Mouse (Mus musculus): Measurements from ENCODE around the gene Pigp.
A peak's percentile ranks its signal among the peaks of the same experiment; 100 is the strongest.
"Not testable (repeated sequence)": the region's sequence is repeated elsewhere in the genome, so short reads cannot be mapped to it uniquely, and the experiment has no call there.

Gene Pigp

GRCm38 (mm10) chr16:94360578-94361350 is 10.9 kb downstream of the Pigp start:
- DNase-seq (ENCODE audit: low spot score in 2 of 2), result no peak

- no peak for DNase-seq (ENCODE audit: low spot score in 2 of 2)
Observed at GRCm38 (mm10) chr16:94358091-94358490, 13.6 kb downstream of the Pigp start.

GRCm38 (mm10) chr16:94356776-94357494 is 14.7 kb downstream of the Pigp start:
- no peak for DNase-seq (ENCODE audit: low spot score in 2 of 2)

- no peak for DNase-seq (ENCODE audit: low spot score in 2 of 2)
Observed at GRCm38 (mm10) chr16:94356046-94356445, 15.6 kb downstream of the Pigp start.

- DNase-seq (ENCODE audit: low spot score in 2 of 2), result no peak
Observed at GRCm38 (mm10) chr16:94354450-94354849, 17.2 kb downstream of the Pigp start.

- DNase-seq (ENCODE audit: low spot score in 2 of 2), result no peak
Observed at GRCm38 (mm10) chr16:94350287-94350677, 21.4 kb downstream of the Pigp start.

- no peak for DNase-seq (ENCODE audit: low spot score in 2 of 2)
Observed at GRCm38 (mm10) chr16:94349588-94350286, 21.9 kb downstream of the Pigp start.

GRCm38 (mm10) chr16:94348779-94349178 is 22.9 kb downstream of the Pigp start:
- no peak for DNase-seq (ENCODE audit: low spot score in 2 of 2)

GRCm38 (mm10) chr16:94347080-94347731 is 24.4 kb downstream of the Pigp start:
- DNase-seq (ENCODE audit: low spot score in 2 of 2), result no peak

GRCm38 (mm10) chr16:94345733-94346132 is 25.9 kb downstream of the Pigp start:
- DNase-seq (ENCODE audit: low spot score in 2 of 2), result no peak

GRCm38 (mm10) chr16:94339164-94340160 is 32.2 kb downstream of the Pigp start:
- not testable (repeated sequence) for DNase-seq (ENCODE audit: low spot score in 2 of 2)

GRCm38 (mm10) chr16:94335656-94336055 is 36.0 kb downstream of the Pigp start:
- DNase-seq (ENCODE audit: low spot score in 2 of 2), result no peak

- DNase-seq (ENCODE audit: low spot score in 2 of 2), result peak; percentile 30 to 32
Observed at GRCm38 (mm10) chr16:94331886-94332252, 39.8 kb downstream of the Pigp start.

- DNase-seq (ENCODE audit: low spot score in 2 of 2), result no peak
Observed at GRCm38 (mm10) chr16:94331233-94331885, 40.3 kb downstream of the Pigp start.

GRCm38 (mm10) chr16:94330429-94330828 is 41.2 kb downstream of the Pigp start:
- DNase-seq (ENCODE audit: low spot score in 2 of 2), result no peak

GRCm38 (mm10) chr16:94328881-94329867 is 42.5 kb downstream of the Pigp start:
- no peak for DNase-seq (ENCODE audit: low spot score in 2 of 2)

- DNase-seq (ENCODE audit: low spot score in 2 of 2), result no peak
Observed at GRCm38 (mm10) chr16:94327781-94328711, 43.6 kb downstream of the Pigp start, which contains the start of gene Ripply3. Ripply3 (plus strand) TSS chr16:94328420.

- no peak for DNase-seq (ENCODE audit: low spot score in 2 of 2)
Observed at GRCm38 (mm10) chr16:94326008-94326407, 45.6 kb downstream of the Pigp start.
